Mouse (Mus musculus) 3134 (cell line): ENCODE measurements around the gene Hcar1.
A peak's percentile ranks its signal among the peaks of the same experiment; 100 is the strongest.

Experiments
- DNase-seq: peaks from one replicate; pipeline ENCODE4 v3.0.0-alpha.2; 2011; ENCODE audit warnings: low spot score; ENCODE audit not compliant: insufficient read length; ENCODE audit errors: extremely low read depth

Gene Hcar1

DNA sequence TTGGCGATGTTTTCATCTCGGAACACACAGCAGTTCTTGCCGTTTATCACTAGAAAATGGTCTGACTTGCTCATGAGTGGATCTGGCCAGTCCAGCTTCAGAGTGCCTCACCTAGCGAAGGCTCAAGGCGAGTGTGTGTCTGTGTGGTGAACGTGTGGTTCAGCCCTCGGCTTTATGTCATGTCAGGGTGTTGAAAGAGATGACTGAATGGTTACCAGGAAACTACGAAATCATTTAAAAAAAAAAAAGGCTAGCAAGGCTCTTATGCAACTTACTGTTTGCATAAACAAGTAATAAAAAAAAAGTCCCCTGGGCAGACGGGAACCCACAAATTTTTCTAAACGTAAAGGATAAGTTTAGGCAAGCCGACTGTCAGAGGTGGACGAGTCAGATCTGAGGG lies 14.5 kb downstream of the Hcar1 start, which contains the start of gene Hcar2:
Gene Hcar2 (minus strand): TSS at position 135 of the 400 bp plus-strand sequence.
- DNase-seq = no peak

DNA sequence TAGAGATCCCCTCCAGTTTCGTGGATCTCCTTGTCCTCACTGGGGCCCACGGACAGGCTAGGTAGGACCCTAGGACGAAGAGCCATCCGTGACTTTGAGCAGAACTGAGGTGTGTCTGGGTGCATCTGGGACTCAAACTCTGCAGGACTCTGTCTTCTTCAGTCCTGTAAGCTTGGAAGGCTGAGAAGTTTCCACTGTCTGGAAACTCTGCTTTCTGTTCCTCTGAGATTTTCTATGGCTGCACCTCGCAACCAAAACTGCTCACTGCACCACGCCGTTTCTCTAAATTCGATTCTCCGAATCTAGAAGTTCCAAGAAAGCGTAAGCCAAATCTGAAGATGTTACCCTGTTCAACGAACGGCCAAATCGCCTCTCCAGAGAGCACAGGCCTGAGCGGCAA lies 15.9 kb downstream of the Hcar1 start:
- no peak for DNase-seq

DNA sequence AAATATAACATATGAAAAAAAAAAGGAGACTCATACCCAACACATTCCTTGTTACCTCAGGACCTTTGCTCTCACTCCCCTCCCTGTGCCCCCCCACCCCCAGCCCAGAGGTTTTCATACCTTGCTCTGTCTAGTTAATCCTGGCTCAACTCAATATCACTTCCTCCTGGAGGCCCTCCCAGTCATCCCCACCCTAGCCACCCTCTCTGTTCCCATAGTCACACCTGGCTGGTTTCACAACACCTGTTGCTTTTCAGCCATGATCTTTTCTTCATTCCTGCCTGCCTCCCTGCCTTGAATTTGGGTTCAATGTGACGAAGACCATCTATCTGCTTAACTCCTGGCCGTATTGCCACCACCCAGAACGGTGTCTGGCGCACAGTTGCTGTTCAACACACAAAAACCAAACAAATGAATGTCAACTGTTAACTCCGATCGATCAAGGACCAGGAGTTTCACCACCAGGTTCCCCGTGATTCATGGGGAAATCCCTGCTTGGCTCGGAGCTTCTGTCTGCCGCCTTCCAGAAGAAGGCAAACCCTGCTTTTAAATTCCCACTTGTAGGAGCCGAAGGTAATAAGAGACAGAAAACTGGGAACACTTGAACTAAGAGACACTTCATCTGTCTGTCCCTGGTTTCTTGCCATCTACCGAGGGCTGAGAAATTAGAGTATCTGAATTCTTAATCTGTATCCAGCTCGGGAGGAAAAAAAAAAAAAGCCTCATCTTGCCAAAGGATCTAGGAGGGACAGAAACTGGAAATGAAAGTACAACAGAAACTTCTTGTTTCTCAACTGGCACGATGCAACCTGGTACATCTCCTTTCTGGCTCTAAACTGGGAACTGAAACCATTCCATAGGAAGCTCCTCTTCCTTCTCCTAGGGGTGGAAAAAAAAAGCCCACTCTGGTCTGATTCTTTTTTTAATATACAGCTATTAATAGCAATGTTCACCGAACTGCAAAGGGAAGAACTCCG lies 17.2 kb downstream of the Hcar1 start:
- no peak for DNase-seq

DNA sequence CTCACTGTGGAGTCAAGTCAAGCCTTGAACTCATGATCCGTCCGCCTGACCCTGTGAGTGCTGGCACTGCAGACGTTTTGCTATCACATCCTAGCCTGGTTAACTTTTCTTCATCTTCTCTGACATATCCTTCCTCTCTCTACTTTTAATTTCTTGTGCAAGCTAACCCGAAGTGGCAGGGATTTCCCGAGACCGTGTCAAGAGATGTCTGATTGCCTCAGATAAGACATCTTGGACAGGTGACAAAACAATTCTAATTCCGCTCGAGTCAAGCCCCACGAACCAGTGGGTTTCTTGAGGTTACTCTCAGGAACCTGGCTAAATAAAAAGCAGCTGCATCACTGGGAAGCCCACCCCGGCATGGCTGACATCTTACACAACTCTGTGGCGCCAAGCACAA lies 21.0 kb downstream of the Hcar1 start:
- DNase-seq = no peak

DNA sequence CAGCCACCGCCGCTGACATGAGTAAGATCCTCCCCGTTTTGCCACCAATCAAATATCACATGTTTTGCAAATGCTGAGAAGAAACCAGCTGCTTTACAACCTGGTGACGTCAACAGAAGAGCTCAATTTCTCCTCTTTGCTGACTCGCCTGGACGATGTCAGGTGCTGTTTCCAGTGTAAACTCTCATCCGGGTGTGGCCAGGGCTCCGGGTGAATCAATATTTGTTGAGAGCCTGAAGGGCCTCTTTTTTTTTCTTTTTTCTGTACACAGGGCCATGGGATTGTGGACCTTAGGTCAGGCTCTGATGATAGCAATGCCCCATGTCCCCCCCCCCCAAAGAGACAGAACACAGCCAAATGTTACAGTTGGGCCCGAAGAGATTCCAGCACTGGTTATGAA lies 25.3 kb downstream of the Hcar1 start:
- no peak for DNase-seq

DNA sequence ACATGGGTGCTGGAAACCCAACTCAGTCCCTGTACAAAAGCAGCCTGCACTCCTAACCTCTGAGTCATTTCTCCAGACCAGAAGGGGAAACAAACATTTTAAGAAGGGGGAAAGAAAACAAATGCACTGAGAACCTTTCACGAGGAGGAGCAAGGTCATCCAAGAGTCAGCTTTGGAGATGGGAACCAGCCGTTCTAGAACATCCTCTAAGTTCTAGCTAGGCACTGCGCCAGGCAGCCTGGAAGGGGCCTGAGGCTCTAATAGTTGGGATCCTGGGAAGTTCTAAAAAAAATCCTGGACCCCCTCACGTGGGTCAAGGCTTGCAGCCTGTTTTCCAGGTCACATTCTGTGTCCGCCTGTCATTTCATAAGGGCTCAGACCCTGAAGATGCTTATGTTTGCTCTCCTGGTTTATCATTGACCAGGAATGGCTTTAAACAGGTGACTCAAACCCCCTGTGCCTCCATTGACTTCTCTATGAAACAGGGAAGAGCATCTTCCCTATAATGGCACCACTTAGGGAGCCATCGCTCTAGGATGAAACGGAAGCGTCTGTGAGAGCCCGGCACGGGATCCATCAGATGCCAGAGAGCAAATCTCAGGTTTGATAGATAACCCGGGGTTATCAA lies 25.8 kb downstream of the Hcar1 start:
- DNase-seq = no peak

DNA sequence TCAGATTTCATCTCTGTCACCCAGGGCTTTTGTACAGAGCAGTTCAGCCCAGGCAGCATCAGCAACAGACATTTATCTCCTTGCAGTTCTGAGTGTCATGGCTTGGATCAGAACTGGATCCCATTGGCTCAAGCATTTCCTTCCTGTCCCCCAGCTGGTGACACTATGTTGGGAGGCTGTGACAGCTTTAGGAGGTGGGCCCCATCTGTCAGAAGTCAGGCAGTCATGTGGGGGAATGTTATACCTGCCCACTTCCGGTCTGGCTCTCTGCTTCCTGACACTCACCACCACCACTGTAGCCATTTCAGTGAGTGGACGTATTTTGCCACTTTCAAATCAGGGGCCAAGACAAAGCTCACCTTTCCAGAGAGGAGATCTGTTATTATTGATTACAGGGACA lies 28.4 kb downstream of the Hcar1 start:
- DNase-seq = no peak

DNA sequence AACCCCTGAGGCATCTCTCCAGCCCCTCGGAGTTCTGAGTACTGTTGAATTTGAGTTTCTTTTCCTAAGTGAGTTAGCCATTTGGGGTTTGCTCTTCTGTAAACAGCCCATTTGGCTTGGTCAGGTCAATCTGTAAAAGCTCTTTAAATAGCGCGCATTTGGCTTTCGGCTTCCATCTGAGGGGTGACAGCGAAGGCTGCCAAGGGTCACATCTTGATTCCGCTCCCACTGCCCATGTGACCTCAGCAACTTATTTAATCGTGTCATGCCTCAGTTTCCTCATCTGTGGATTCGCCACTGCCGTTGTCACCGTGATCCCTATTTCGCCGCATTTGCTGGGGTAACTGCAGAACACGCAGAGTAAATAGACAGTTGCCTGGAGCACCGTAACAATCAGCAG lies 35.5 kb downstream of the Hcar1 start:
- no peak for DNase-seq

DNA sequence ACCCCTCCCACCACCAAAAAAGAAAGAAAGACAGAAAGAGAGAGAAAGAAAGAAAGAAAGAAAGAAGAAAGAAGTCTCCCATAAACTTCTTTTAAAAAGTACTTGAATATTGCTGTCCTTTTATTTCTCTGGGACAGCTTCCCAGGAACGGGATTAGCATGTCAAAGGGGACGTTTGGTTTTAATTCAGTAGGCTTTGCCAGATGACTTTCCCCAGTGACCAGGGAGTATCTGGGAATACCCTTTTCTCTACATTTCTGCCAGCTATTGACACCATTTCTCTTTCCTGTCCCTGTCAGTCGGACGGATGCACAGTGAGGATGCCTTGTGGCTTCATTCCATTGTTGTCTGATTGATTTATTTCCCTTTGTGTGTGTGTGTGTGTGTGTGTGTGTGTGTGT lies 36.0 kb downstream of the Hcar1 start:
- no peak for DNase-seq

DNA sequence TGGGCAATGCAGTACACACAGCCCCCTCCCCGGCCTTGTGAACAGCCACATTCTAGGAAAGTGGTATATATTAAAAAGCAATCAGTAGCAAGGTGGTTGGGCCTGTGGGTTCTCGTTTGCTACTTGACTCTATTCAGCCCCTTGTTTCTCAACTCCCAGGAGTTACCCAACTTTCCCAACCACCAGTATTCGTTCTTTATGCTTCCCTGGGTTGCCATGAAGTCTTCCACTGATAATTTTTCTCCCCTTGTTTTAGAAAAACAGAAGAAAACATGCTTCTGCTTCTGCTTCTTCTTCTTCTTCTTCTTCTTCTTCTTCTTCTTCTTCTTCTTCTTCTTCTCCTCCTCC lies 36.9 kb downstream of the Hcar1 start:
- DNase-seq = no peak

DNA sequence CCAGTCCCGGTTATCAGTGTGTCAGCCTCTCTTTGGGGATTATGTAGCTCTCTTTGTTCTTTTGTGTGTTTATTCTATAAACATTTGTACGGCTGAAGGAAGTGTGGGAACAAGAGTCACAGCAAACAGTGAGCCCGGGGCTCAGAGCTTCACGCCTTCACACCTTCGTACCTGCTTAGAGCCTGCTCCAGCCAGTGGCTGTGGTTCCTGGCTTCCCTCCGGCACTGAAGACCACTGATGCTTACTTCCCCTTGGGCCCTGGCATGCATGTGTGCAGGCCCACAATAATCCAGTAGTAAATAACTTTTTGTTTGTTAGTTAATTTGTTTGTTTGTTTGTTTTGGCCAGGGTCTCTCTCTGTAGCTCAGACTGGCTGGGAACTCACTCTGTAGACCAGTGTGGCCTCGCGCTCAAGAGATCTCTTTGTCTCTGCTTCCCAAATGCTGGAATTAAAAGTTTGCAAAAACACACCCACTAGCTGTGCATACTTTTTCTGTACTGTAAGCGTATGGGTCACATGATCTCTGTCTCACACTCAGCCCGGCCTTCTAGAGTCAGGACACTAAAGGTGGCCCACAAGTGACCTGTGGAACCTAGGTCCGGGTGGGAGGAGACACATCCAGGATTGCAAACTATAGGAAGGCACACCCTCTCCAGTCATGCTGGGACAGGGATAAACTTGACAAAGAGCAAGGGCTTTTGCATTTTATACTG lies 37.4 kb downstream of the Hcar1 start:
- DNase-seq = no peak

DNA sequence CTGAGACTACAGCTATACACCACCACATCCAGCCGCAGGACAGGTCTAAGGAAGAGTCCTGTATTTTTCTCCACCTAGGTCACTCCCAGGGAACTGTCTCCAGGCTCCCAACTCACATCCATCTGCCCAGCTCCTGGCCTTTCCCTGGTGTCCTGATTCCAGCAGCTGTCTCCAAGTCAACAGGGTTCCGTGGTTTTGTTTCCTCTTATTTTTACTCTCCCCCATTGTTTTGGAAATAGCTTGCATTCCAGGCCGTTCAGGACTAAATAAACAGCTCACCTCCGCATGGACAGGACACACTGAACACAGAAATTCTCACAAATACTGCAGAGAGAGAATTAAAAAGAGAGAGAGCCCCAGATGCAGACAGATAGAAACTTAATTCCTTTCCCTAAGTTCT lies 42.4 kb downstream of the Hcar1 start:
- no peak for DNase-seq

DNA sequence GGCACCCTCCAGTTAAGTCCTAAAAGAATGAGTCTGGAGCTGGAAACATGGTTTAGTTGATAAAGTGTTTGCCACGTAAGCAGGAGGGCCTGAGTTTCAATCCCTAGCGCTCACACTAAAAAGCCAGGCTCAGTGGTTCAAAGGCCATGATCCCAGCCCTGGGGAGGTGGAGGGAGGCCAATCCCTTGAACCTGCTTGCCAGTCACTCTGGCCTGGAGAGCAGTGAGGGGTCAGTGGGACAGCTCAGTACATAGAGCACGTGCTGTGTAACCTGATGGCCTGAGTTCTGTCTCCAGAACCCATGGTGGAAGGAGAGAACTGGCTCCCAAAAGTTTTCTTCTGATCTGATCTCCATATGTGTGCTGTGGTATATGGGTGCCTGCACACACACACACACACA lies 45.0 kb downstream of the Hcar1 start:
- no peak for DNase-seq

DNA sequence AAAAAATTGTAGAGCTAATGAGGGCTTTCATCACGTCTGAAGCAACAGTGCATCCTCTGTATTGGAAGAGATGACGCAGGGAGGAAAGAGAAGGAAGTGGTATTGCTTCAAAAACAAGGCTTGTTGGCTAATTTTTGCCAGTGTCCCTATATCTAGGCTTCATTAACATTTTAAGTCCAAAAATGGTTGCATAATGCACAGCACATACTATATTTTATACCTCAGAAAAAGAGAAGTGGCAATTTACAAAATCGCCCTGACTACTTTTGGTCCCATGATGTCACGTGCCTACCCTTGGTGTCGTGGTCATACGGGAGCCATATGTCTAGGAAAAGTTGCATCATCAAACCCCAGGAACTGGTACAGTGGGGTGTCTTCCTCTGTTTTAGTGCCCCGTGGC lies 47.5 kb downstream of the Hcar1 start:
- DNase-seq = no peak

DNA sequence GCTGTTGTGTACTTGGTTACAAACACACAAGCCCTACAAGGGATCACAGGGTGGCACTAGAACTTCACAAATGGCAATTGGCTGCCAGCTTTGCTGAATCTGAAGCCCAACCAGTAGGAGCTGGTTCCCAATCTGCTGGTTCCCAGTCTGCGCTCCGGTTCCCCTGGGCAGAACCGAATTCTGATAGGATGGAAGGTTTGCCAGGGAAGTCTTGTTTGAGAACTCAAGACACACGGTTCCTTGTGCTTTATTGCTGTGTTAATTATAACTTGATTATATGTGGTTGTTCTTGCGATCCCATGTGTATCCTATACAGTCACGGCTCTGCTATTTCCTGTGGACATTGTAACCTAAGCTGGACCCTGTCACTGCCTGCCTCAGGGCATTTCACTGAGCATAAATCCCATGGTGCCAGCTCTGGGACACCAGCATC lies 52.1 kb downstream of the Hcar1 start:
- DNase-seq = peak; percentile 59
